In the genomic region with DNA sequence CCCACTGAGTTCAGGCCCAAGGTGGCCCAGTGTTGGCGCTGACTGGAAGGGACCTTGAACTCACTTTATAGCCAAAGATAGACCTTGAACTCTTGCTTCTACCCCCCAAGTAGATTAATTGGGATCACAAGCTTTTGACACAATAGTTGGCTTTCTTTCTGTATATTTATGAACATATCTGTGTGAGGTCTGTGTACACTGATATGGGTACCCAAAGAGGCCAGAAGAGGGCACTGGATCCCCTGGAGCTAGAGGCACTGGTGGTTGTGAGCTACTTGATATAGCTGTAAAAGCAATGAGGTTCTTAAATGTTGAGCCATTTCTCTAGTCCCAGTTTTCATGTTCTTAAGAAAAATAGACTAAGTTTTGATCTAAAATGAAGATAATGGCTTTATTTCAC, we compare ENCODE assay signal across 9 mouse cellular contexts. TPM values are rescaled to one million over a fixed set of nuclear protein-coding genes. Genes with fewer than 3 reads are reported as not detected.
DNase-seq lines count a peak whose midpoint lies in the region; ATAC-seq and TF ChIP-seq lines count a peak whose summit lies in the region.
"Had no signal": no experiment of that assay in that cellular context is flagged by ENCODE, and none has a peak within 500 bp of the region (broad histone marks: within the 10 kb centered on the region; RNA-seq: fewer than 3 reads in every experiment).

No protein-coding gene starts in this region.

- peak; percentile 16 to 17 for DNase-seq in cerebellum, postnatal 10 days
- no peak for DNase-seq in lung, postnatal 0 days (ENCODE audit: low spot score)
- no peak for DNase-seq in lung, postnatal 4 days
- DNase-seq in kidney, adult 8-10 months: peak; percentile 18 to 56
- peak; percentile 13 to 38 for DNase-seq in thymus, postnatal 10 days (ENCODE audit: low spot score in 2 of 2)
- DNase-seq in layer of hippocampus, adult 18-20 months (ENCODE audit: low spot score in 2 of 2): no peak
- DNase-seq in heart, adult 8-10 months (ENCODE audit: low spot score): no peak

- TF ChIP-seq CTCF in lung, postnatal 0 days (IDR thresholded peaks at IDR 0.05): peak; percentile 49

- no peaks in the 10 kb centered on the region for H3K4me1 ChIP-seq in lung, postnatal 0 days (ENCODE audit: insufficient read depth, low read depth, low read length)
- H3K4me1 ChIP-seq: heart, embryonic 13.5 days had no signal

- ATAC-seq in cerebellum, adult (ENCODE audit: insufficient number of reproducible peaks, low FRiP score, low TSS enrichment): no peak
- no peak for ATAC-seq in lung, postnatal 0 days

- H3K4me3 ChIP-seq in lung, postnatal 0 days (ENCODE audit: low read depth, low read length): no peak overlapping the region
- H3K4me3 ChIP-seq: heart, embryonic 13.5 days had no signal

- H3K9ac ChIP-seq in lung, postnatal 0 days (replicated peaks; ENCODE audit: low read depth): no peak overlapping the region
- H3K9ac ChIP-seq: heart, embryonic 13.5 days had no signal

- H3K9me3 ChIP-seq in lung, postnatal 0 days (ENCODE audit: low read length): no peaks in the 10 kb centered on the region
- H3K9me3 ChIP-seq: heart, embryonic 13.5 days had no signal

- 94% methylated on average over 1 of the region's 1 CpGs for WGBS in lung, postnatal 0 days

- peaks cover 14% of the 10 kb centered on the region for H3K36me3 ChIP-seq in lung, postnatal 0 days (ENCODE audit: insufficient read depth, low read length)

- H3K27ac ChIP-seq in lung, postnatal 0 days (ENCODE audit: low read length): no peak overlapping the region
- H3K27ac ChIP-seq: heart, embryonic 13.5 days had no signal

- no peaks in the 10 kb centered on the region for H3K27me3 ChIP-seq in lung, postnatal 0 days (replicated peaks; ENCODE audit: insufficient read depth, low read length)
- H3K27me3 ChIP-seq: heart, embryonic 13.5 days had no signal

- no peak for TF ChIP-seq EP300 in lung, postnatal 0 days (IDR thresholded peaks at IDR 0.05)

- no peak overlapping the region for H3K4me2 ChIP-seq in lung, postnatal 0 days (replicated peaks; ENCODE audit: low read depth, low read length)
- H3K4me2 ChIP-seq: heart, embryonic 13.5 days had no signal

RNA-seq across cellular contexts. Expression of a gene that starts 23.8 kb away (rescaled TPM):
- 19.5 and 22.1 TPM in 2 replicates for polyA plus RNA-seq in lung, postnatal 0 days (2015; fragmentation: Nextera tagmentation; extraction: Ambion mirVana)
- total RNA-seq in layer of hippocampus, adult 18-20 months (2021): 10 to 100 TPM; 86.7 to 88.5 TPM
- 100 to 1,000 TPM; 446 to 480 (median 447) TPM for total RNA-seq in heart, adult 8-10 months (2022)

RNA-seq across cellular contexts. Expression of a gene that starts 43.0 kb away (rescaled TPM):
- polyA plus RNA-seq in lung, postnatal 0 days (2015; fragmentation: Nextera tagmentation; extraction: Ambion mirVana): 28.9 and 33.9 TPM in 2 replicates
- total RNA-seq in layer of hippocampus, adult 18-20 months (2021): 10 to 100 TPM; 32.0 to 35.3 TPM
- total RNA-seq in heart, adult 8-10 months (2022): 10 to 100 TPM; 21.3 to 30.0 (median 25.8) TPM

Comparison
In these comparisons a context has a peak if more than half of its experiments do, and no peak if none do; other contexts are left out.
1. DNase-seq: peak in cerebellum, postnatal 10 days (2 of 2), kidney, adult 8-10 months (2 of 2) and thymus, postnatal 10 days (2 of 2); none in lung, postnatal 0 days (single experiment), lung, postnatal 4 days (0 of 2), layer of hippocampus, adult 18-20 months (0 of 2) and heart, adult 8-10 months (single experiment).
2. RNA of a gene that starts 23.8 kb away (total RNA-seq): 446 to 480 TPM in heart, adult 8-10 months; 86.7 to 88.5 TPM in layer of hippocampus, adult 18-20 months; every median in the first group is over 4 times any median in the second.